Mouse (Mus musculus) liver, embryonic 12.5 days (tissue): ENCODE measurements around the gene Pdpr. TPM values are rescaled to one million over a fixed set of nuclear protein-coding genes. Genes with fewer than 3 reads are reported as not detected.

Experiments used
- ATAC-seq: fragments of 200-750 bp; cut with Nextera tagmentation; 2 replicates; pipeline ENCODE4 v1.8.0; 2017; ENCODE audit warnings: moderate number of reproducible peaks, mild to moderate bottlenecking, moderate library complexity
- H3K27ac ChIP-seq: fragments of 300-500 bp; sonication (generic); 2 replicates; pipeline ENCODE4 v1.5.1; 2016; ENCODE audit warnings: mild to moderate bottlenecking
- H3K27me3 ChIP-seq: fragments of 300-500 bp; sonication (generic); replicated peaks from 2 replicates; pipeline ENCODE4 v1.6.1; 2016; ENCODE audit warnings: mild to moderate bottlenecking, moderate library complexity
- H3K36me3 ChIP-seq: fragments of 300-500 bp; sonication (generic); 2 replicates; pipeline ENCODE4 v1.6.1; 2016; ENCODE audit warnings: mild to moderate bottlenecking, moderate library complexity
- H3K4me1 ChIP-seq: fragments of 300-500 bp; sonication (generic); 2 replicates; pipeline ENCODE4 v1.6.1; 2016
- H3K4me2 ChIP-seq: fragments of 300-500 bp; sonication (generic); 2 replicates; pipeline ENCODE4 v1.6.1; 2016; ENCODE audit warnings: mild to moderate bottlenecking, moderate library complexity
- H3K4me3 ChIP-seq: fragments of 300-500 bp; sonication (generic); 2 replicates; pipeline ENCODE4 v1.5.1; 2016; ENCODE audit warnings: mild to moderate bottlenecking, moderate library complexity
- H3K9ac ChIP-seq: fragments of 300-500 bp; sonication (generic); 2 replicates; pipeline ENCODE4 v1.6.1; 2016; ENCODE audit warnings: mild to moderate bottlenecking, moderate library complexity
- H3K9me3 ChIP-seq: fragments of 300-500 bp; sonication (generic); replicated peaks from 2 replicates; pipeline ENCODE4 v1.6.1; 2016; ENCODE audit warnings: mild to moderate bottlenecking, moderate library complexity
- WGBS: fragments of 180-500 bp; shearing (Covaris S2); methylation state at CpG from one replicate; pipeline ENCODE4 v1.1.7; 2016; ENCODE audit not compliant: insufficient replicate concordance; 5-methylcytosine and 5-hydroxymethylcytosine counted together
- polyA plus RNA-seq: library from polyadenylated mRNA; unstranded; fragments of >200 nt; fragmentation: Nextera tagmentation; extraction: Ambion mirVana; gene quantifications from 2 replicates; pipeline ENCODE4 v1.2.1, GENCODE M21; 2016

Pdpr gene
- polyA plus RNA-seq = 5.1 and 5.5 TPM in 2 replicates

DNA sequence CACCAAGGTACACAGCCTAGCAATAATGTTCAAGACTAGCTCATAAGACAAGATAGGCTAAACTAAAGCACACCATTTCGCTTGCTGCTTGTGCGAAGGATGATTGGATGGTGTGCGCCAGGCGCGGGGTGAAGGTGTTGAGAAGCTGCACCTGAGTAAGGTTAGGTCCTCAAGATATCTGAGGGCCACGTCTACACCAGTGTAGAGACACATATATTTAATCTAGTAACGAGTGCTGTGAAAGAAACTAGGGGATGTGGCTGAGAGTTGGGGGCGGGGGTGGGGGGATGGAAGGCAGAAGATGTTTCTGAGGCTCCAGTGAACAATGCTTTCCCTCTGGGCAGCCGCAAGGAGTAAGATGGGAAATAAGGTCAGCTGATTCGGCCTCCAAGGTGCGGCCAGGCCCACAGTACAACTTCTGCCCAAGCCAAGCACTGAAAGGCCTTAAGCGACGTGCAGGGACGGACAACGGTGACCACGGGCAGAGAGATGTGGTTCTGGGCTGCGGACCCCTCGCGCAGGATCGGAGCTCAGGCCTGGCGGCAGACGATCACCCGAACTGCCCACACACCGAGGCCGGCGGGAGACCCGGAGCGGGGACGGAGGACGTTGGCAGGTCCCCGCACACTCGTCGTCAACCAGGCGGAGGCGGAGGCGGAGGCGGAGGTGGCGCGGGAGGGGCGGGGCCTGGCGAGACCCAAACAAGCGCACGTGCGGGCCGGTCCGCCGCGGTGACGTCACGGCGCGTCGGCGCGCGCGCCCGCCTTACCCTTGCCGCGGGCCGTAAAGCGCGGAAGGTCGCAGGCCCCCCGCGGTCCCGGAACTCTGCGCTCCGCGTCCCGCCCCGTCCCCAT is at the start of gene Pdpr:
Pdpr (plus strand) TSS at position 766 of the 854 bp plus-strand sequence.
- H3K27me3 ChIP-seq = peaks cover 5% of the 10 kb centered on the region
- H3K4me1 ChIP-seq = peaks cover 27% of the 10 kb centered on the region
- WGBS = 5% methylated on average over 72 of the region's 72 CpGs
- H3K9ac ChIP-seq = peak within 1 kb of the TSS; percentile 75
- peak within 1 kb of the TSS; percentile 69 for H3K4me3 ChIP-seq
- peak within 1 kb of the TSS; percentile 97 for H3K4me2 ChIP-seq
- 0 out of 2 replicates have a peak within 1 kb of the TSS, but pooled peaks have one; percentile 36 for H3K27ac ChIP-seq
- H3K36me3 ChIP-seq = no peaks in the 10 kb centered on the region
- no peaks in the 10 kb centered on the region for H3K9me3 ChIP-seq
- peak; percentile 87 for ATAC-seq

DNA sequence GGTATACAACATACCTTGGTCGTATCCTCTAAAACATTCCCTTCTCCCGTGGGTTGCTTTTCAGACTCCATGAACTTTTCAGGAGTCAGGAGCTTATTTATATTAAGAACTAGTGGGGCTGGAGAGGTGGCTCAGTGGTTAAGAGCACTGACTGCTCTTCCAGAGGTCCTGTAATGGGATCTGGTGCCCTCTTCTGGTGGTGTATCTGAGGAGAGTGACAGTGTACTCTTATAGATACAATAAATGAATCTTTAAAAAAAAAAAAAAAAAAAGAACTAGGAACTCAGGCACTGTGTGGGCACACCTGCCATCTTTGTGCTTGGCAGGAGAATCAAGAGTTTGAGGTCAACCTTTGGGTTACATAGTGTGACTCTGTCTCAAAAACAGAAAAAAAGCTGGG is 45.7 kb upstream of the Pdpr start:
- 85% methylated on average over 2 of the region's 2 CpGs for WGBS
- no peak for ATAC-seq
- H3K4me1 ChIP-seq = no peaks in the 10 kb centered on the region
- no peak overlapping the region for H3K4me2 ChIP-seq
- no peak overlapping the region for H3K4me3 ChIP-seq
- H3K27me3 ChIP-seq = no peaks in the 10 kb centered on the region
- no peaks in the 10 kb centered on the region for H3K9me3 ChIP-seq
- no peak overlapping the region for H3K9ac ChIP-seq
- H3K36me3 ChIP-seq = peaks cover 100% of the 10 kb centered on the region
- H3K27ac ChIP-seq = no peak overlapping the region

DNA sequence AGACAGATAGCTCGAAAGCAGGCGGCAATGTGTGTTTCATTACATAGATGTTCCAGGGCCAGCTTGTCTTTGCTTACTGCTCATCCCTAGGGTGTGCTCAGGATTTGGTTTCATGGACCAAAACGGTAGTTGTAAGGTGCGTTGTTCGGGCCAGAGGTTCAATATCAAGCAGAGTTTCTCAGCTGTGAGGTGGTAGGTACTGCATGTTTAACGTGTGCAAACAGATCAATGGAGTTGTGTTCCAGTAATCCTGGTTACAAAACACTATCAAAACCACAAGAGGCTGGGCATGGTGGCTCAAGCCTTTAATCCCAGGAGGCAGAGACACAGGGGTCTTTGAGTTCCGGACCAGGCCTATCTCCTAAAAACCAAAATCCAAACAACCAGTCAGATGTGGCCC is 45.3 kb upstream of the Pdpr start:
- no peaks in the 10 kb centered on the region for H3K9me3 ChIP-seq
- no peak overlapping the region for H3K4me2 ChIP-seq
- no peaks in the 10 kb centered on the region; the same call in 1 of the 2 replicates for H3K4me1 ChIP-seq
- peaks cover 100% of the 10 kb centered on the region for H3K36me3 ChIP-seq
- no peak for ATAC-seq
- H3K27me3 ChIP-seq = no peaks in the 10 kb centered on the region
- H3K9ac ChIP-seq = no peak overlapping the region
- WGBS = 90% methylated on average over 7 of the region's 7 CpGs
- no peak overlapping the region for H3K27ac ChIP-seq
- no peak overlapping the region for H3K4me3 ChIP-seq

DNA sequence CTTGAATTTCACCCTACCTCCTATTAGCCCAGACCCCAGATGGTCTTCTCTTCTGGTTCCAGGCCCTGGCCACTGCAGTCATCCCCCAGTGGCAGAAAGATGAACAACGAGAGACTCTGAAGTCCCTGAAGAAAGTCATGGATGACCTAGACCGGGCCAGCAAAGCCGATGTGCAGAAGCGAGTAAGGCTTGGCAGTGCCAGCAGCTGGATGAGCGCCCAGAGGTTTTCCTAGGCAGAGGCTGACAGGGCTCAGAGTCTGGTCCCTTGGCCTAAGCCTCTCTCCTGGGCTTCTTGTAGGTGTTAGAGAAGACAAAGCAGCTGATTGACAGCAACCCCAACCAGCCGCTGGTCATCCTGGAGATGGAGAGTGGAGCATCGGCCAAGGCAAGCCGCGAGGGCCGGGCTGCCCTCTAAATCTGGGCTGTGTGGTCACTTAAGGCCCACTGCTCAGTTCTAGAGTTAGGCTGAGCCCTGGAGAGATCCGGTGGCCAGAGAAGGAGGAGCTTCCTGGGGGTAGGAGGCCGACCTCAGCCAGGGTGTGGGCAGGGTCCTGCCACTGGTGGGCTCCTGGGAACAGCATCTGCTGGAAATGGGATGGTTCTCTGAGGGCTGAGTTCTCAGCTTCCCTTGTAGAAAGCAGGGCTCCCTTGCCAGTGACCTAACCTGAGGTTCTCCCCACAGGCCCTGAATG is 40.5 kb upstream of the Pdpr start:
- ATAC-seq = no peak
- Histone ChIP-seq H3K4me1 (peaks cover 39% of the 10 kb centered on the region), H3K27ac (no peak overlapping the region), H3K9me3 (no peaks in the 10 kb centered on the region), H3K4me2 (no peak overlapping the region), H3K4me3 (no peak overlapping the region), H3K27me3 (no peaks in the 10 kb centered on the region), H3K36me3 (peaks cover 81% of the 10 kb centered on the region), H3K9ac (no peak overlapping the region)
- WGBS = 91% methylated on average over 12 of the region's 12 CpGs

DNA sequence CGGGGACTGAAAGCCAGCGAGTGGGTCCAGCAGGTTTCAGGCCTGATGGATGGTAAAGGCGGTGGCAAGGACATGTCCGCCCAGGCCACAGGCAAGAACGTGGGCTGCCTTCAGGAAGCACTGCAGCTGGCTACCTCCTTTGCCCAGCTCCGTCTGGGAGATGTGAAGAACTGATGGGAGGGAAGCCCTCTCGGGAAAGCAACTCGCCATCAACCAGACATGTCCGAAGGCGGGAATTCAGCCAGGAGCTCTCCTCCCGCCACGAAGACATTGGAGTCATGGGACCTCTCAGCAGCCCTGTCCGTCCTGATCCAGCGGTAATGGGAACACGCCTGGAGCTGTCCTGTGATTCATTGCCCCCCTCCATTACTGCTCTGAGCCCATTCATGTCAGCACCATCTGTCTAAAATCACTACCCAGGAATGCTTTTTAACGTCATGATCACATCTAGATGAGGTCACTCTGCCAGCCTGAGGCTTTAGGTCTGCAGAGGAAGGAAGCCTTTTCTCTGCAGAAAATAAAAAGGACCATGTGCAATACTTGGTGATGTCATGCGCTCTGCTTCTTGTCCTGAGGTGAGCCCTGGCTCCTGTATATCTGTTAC is 39.3 kb upstream of the Pdpr start:
- ATAC-seq = no peak
- WGBS = 91% methylated on average over 17 of the region's 17 CpGs
- no peak overlapping the region for H3K4me3 ChIP-seq
- peak overlapping the region; percentile 74 for H3K27ac ChIP-seq
- no peaks in the 10 kb centered on the region for H3K9me3 ChIP-seq
- H3K27me3 ChIP-seq = no peaks in the 10 kb centered on the region
- H3K36me3 ChIP-seq = peaks cover 69% of the 10 kb centered on the region
- no peak overlapping the region; the same call in 1 of the 2 replicates for H3K9ac ChIP-seq
- peaks cover 48% of the 10 kb centered on the region for H3K4me1 ChIP-seq
- peak overlapping the region; percentile 99; the same call in 1 of the 2 replicates for H3K4me2 ChIP-seq

DNA sequence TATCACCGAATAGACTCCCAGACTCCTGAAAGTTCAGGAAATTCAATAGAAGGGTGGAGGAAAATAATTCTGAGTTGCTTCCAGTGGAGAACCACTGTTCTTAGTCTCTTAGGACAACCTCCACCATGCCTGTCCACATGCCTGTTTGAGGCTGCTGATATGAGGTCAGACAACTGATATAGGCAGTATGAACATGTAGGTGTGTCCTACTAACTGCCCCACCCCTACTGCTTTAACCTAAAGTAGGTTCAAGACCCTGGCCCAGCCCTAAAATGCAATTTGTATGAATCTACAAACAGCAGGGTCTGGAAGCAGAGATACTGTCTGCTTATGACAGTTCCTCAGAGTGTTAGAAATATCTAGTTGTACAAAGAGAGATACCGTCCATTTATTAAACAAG is 38.8 kb upstream of the Pdpr start:
- peak; percentile 53 for ATAC-seq
- Histone ChIP-seq H3K4me3 (peak overlapping the region; percentile 77), H3K9me3 (no peaks in the 10 kb centered on the region), H3K4me2 (peak overlapping the region; percentile 99), H3K27me3 (no peaks in the 10 kb centered on the region), H3K9ac (0 out of 2 replicates have a peak overlapping the region, but pooled peaks have one; percentile 7), H3K4me1 (peaks cover 54% of the 10 kb centered on the region), H3K27ac (peak overlapping the region; percentile 74), H3K36me3 (peaks cover 64% of the 10 kb centered on the region)
- WGBS = 61% methylated on average over 2 of the region's 2 CpGs

DNA sequence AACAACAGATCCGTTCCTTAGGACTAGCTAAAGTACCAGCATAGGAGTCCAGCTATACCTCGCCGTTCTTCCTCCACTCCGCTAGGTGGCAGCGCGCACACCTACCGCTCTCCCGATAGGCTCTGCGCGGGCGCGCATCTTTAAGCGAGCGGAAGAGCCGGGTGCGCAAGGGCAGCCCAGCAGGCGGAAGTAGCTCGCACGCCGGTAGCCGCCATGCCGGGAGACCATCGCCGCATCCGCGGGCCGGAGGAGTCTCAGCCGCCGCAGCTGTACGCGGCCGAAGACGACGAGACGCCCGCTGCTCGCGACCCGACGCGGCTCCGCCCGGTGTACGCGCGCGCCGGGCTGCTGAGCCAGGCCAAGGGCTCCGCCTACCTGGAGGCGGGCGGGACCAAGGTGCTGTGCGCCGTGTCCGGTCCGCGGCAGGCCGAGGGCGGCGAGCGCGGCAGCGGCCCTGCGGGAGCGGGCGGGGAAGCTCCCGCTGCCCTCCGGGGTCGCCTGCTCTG is 38.2 kb upstream of the Pdpr start, which contains the start of gene Exosc6:
Exosc6 (plus strand) TSS at position 182 of the 506 bp plus-strand sequence.
- Histone ChIP-seq H3K4me2 (peak within 1 kb of the TSS; percentile 99), H3K9me3 (no peaks in the 10 kb centered on the region), H3K36me3 (peaks cover 58% of the 10 kb centered on the region), H3K9ac (peak within 1 kb of the TSS; percentile 95), H3K27me3 (no peaks in the 10 kb centered on the region), H3K4me3 (peak within 1 kb of the TSS; percentile 77), H3K4me1 (peaks cover 59% of the 10 kb centered on the region), H3K27ac (peak within 1 kb of the TSS; percentile 85)
- peak; percentile 91 for ATAC-seq
- under 1% methylated on average over 68 of the region's 68 CpGs for WGBS

DNA sequence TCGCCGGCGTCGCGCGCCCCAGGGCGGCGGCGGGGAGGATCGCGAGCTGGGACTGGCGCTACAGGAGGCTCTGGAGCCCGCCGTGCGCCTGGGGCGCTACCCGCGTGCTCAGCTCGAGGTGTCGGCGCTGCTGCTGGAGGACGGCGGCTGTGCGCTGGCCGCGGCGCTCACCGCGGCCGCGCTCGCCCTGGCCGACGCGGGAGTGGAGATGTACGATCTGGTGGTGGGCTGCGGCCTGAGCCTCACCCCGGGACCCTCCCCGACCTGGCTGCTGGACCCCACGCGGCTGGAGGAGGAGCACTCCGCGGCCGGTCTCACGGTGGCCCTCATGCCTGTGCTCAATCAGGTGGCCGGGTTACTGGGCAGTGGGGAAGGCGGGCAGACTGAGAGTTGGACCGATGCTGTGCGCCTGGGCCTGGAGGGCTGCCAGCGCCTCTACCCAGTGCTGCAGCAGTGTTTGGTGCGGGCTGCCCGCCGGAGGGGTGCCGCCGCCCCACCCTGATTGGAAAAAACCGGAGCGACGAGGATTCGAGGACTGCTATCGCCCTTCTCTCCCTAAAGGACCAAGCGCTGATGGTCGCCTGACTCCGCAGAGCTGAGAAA is 37.6 kb upstream of the Pdpr start:
- H3K4me3 ChIP-seq = peak overlapping the region; percentile 77
- H3K27me3 ChIP-seq = no peaks in the 10 kb centered on the region
- peak overlapping the region; percentile 85 for H3K27ac ChIP-seq
- peaks cover 52% of the 10 kb centered on the region for H3K36me3 ChIP-seq
- no peaks in the 10 kb centered on the region for H3K9me3 ChIP-seq
- WGBS = under 1% methylated on average over 63 of the region's 63 CpGs
- H3K4me1 ChIP-seq = peaks cover 65% of the 10 kb centered on the region
- peak overlapping the region; percentile 95 for H3K9ac ChIP-seq
- peak; percentile 54 for ATAC-seq
- peak overlapping the region; percentile 99 for H3K4me2 ChIP-seq

DNA sequence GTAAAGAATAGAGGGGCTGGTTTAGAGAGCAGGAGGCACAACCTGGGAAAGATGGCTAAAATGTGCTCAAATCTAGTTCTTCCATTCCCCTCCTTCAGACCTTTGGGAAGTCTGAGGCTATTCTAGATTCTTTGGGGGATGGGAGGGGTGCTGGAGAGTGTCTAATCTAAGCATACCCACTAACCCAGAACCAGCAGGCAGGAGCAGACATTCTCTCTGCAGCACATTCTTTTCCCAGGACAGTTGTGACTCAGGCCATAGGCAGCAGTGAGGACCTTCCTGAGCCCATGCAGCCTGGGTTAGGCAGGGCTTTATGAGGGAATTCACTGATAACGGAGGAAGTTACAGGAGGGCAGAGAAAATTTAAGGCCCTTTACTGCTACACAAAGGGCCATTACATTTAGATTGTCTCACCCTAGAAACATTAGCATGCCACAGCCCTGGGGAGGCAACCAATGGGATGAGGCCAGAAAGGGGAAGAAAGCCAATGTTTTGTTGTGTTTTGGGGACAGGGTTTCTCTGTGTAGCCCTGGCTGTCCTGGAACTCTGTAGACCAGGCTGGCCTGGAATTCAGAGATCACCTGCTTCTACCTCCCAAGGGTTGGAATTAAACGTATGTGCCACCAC is 35.4 kb upstream of the Pdpr start:
- H3K4me3 ChIP-seq = no peak overlapping the region
- no peaks in the 10 kb centered on the region; the same call in 1 of the 2 replicates for H3K27me3 ChIP-seq
- no peak for ATAC-seq
- H3K27ac ChIP-seq = no peak overlapping the region
- peaks cover 79% of the 10 kb centered on the region for H3K4me1 ChIP-seq
- no peak overlapping the region; the same call in 1 of the 2 replicates for H3K9ac ChIP-seq
- 41% methylated on average over 2 of the region's 2 CpGs for WGBS
- H3K9me3 ChIP-seq = no peaks in the 10 kb centered on the region
- H3K36me3 ChIP-seq = peaks cover 30% of the 10 kb centered on the region
- no peak overlapping the region for H3K4me2 ChIP-seq

DNA sequence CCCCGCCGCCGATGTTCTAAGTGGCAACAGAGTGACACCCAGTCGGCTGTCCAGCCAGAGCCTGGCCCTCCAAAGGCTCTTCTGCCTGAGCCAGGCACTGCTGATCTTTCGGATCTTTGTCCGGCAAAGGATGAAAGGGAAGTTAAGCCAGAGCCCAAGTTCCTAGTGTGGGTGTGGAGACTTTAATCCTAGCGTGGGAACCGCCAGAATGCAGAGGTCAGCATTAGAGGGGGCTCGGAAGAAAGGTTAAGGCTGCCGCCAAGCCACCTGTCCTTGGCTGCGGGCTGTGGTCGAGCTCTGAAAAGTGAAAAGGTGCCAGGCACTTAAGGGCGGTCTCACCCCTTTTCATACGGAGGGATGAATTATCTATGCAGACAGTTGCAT is 32.8 kb upstream of the Pdpr start:
- Histone ChIP-seq H3K9me3 (no peaks in the 10 kb centered on the region), H3K36me3 (peaks cover 11% of the 10 kb centered on the region), H3K27ac (peak overlapping the region; percentile 2; the same call in 1 of the 2 replicates), H3K4me1 (peaks cover 62% of the 10 kb centered on the region), H3K4me3 (peak overlapping the region; percentile 70), H3K9ac (peak overlapping the region; percentile 69), H3K4me2 (peak overlapping the region; percentile 85), H3K27me3 (peaks cover 11% of the 10 kb centered on the region)
- 0 out of 2 replicates have a peak, but pooled peaks have one; percentile 0 for ATAC-seq
- 2% methylated on average over 14 of the region's 14 CpGs for WGBS
